Mouse (Mus musculus) right cerebral cortex, adult 18-20 months (tissue): Measurements from ENCODE around the gene Dtx1.

Experiments
- DNase-seq: peaks from one replicate; pipeline ENCODE4 v3.0.0; 2022; ENCODE audit warnings: mixed read lengths

The Dtx1 gene

DNA sequence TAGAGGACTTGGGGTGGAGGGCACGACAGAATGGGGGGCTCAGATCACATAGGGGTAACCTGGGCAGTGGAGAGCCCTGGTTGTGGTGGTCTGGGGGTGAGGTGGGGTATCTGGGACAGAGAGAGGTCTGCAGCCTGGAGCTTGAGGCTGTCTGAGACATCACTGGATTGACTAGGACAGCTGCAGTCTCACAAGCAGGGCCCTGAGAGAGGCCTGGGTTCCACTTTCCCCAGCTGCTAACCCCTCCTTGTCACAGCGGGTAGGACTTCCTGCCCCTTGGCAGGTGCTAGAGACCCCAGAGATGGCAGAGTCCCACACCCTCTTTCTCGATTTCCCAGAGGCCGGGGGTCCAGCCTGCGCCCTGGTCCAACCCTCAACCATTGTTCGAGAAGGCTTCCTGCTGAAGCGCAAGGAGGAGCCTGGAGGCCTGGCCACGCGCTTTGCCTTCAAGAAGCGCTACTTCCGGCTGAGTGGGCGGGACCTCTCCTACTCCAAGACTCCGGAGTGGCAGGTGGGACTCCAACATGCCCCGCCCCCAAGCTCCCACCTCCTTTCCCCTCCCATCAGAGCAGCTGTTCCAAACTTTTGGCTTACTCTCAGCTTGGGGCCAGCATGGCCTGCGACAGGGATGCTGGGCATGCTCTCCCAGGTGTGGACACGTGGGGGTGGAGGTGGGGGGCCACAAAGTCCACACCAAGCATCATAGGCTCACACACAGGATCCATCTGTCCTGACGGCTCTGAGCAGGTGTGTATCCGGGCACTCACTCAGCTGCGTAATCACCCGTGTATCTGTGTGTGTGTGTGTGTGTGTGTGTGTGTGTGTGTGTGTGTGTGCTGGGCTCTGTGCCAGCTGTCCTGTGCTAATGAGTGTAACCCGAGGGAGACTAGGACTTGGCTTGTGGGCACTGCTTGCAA lies 37.2 kb downstream of the Dtx1 start:
- no peak for DNase-seq

DNA sequence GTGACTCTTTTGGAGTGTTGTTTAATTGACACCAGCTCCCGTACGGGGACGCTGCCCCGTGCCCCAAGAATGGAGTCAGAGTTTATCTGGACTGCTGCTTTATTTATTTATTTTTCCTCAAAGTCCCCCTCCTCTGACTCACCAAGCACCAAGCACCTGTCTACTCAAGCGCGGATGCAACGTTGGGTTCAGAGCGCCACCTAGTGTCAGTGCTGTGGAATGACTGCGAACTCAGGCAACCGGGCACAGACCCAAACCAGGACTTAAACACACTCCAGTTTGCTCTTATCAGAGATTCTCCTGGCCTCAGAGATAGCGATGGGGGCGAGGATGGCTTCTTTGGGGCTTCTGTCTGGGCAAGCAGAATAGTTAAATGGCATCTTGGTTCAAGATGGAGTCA lies 38.1 kb downstream of the Dtx1 start:
- peak; percentile 66 for DNase-seq

DNA sequence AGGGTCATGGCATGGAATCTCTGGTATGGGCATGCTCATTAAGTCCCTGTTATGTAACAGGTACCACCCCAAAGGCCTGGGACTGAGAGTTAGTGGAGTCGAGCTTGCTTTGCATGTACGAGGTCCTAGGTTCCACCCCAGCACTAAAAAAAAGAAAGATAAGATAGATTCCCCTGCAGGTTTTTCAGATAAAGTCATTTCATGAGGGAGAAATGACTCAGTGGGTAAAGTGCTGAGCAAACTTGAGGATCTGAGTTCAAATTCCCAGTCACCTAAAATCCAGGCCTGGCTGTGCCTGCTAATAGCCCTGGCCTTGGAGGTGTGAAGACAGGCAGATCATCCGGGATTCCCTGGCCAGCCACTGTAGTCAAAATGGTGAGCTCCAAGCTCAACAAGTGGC lies 39.9 kb downstream of the Dtx1 start:
- no peak for DNase-seq

DNA sequence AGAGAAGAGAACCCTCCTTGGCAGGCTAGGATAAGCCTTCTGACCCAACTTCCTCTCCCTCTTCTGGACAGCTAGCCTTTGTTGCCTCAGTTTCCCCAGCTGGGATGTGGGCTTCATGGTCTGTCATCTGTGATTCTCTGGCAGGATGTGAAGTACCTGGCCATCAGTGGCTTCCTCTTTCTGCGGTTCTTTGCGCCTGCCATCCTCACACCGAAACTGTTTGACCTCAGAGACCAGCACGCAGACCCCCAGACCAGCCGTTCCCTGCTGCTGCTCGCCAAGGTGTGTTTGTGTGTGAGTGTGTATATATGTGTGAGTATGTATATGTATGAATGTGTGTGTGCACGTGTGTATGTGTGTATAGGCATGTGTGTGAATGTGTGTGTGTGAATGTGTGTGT lies 41.6 kb downstream of the Dtx1 start:
- no peak for DNase-seq

DNA sequence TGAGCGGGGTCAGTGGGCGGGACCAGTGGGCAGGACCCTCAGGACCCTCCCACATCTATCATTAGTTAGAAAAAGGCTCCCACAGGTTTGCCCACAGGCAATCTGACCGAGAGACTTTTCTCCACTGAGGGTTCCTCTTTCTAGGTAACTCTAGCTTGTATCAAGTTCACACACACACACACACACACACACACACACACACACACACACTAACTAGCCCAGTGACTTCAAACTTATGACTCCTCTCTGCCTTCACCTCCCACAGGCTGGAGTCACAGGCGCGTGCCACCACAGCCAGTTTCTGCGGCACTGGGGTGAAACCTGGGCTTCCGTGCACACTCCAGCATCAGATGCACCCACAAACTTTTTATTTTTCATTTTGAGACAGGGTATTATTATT lies 43.0 kb downstream of the Dtx1 start:
- no peak for DNase-seq

DNA sequence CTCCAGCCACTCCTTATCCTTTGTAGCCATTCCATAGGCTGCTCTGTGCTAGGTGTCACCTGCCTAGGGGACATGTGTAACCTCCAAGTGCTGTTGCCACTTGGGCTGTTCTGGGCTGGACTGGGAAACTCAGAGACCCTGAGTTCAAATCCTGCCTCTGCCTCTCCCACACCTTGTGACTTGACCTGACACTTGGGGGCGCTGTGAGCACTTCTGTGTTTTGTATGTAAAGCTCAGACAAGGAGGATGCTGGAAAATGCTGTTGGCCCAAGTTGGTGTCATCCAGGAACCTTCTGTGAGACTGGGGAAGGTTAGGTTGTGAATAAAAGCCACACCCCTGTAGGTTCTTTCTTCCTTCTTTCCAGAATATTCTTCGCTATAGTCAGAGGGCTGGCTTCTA lies 46.8 kb downstream of the Dtx1 start:
- no peak for DNase-seq

DNA sequence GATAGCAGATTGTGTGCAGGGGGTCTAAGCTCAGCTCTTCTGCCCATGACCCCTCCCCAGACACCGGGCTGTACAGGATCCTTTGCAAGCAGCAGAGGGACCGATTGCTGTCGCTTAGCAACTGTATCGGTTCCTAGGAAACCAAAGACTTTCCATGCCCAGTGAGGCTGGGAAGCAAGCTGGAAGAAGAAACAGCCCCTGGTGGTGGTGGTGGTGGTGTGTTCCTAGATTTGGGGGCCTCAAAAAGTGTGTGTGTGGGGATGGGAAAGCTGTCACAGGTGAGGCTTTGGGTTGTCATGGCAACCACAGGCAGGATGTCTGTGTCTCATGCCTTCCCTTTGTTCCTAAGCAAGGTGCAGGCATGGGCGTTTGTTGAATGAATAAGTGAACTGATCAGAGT lies 50.9 kb downstream of the Dtx1 start:
- no peak for DNase-seq

DNA sequence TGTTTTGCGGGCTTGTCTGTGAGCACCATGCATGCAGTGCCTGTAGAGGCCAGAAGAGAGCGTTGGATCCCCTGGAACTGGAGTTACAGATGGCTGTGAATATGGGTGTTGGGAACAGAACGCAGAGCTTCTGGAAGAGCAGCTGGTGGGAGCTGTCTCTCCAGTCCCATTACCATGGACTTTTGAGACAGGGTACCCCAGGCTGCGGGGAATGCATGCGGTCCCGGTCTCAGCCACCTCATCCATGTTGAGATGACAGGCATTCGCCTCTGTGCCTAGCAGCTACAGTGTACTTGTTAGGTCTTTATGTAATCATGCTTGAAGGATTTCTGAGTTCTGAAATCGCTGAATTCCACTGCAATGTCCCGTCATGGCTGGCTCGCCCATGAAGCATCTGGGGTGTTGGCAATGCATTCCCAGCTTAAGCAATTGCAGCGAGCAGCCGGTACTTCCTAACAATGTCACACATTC lies 55.4 kb downstream of the Dtx1 start:
- peak; percentile 83 for DNase-seq

DNA sequence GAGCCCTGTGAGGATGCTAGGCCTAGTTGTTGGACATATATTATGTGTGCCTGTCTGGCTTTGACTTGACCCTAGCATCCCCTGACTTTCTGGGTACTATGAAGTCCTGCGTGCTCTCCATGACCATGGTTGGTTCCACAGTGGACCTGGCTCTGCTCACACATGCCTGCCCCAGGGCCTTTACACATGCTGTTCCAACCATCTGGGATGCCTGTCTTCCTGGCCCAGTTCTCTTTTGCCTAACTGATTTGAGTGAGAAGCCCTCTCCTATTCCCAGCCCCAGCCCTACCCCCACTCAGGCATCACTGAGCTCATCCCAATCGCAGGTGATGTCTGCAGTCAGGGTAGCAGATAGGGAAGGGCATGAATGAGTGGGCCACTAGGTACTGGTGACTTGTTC lies 57.9 kb downstream of the Dtx1 start:
- DNase-seq, result no peak

DNA sequence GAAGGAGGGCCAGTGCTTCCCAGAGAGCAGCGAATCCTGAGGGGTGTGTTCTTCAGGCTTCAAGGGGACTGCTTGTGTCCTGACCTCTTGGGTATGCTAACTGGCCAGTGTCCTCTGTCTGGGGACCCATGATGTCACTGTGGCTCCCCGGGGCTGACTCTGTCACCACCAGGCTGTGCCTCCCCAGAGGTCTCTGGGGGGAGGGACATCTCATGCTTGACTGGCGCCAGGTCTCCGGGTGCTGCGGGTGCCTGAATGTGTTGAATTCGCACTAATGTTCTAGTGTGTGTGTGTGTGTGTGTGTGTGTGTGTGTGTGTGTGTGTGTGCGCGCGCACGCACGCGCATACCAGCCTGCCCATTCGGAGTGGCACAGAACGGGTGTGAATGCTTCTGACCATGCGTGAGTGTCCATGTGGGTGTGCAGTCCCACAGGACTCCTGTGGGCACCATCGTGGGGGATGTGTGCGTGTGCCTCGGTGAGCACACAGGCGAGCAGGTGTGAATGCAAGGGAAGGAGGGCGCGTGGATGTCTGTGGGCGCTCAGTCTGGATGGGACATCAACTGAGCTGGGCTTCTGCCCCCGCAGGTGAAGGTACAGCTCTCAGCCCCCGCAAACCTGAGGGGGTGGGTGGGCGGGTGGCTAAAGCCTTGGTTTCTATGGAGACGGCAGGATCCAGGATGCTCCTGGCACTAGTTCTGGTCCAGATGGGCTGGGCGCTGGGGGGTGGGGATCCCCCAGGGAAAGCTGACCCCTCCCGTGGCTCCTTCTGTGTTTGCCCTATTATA lies 58.6 kb downstream of the Dtx1 start:
- DNase-seq, result peak; percentile 48

DNA sequence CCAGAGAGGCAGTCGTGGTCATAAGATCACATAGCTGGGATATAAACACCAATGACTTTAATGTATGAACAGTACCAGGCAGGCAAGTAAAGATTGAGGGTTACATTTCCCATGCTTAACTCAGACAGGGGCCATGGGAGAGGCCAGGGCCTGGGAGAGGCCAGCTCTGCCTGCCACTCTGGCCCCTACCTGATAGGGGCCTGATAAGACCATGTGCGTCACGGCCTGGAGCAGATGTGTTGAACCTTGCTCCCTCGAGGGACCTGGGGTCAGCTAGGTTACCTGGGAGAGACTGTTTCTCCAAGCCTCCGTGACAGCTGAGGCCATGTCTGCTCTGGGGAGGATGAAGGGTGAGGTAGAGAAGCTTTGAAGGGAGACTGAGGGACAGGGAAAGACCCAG lies 60.5 kb downstream of the Dtx1 start:
- DNase-seq, result no peak

DNA sequence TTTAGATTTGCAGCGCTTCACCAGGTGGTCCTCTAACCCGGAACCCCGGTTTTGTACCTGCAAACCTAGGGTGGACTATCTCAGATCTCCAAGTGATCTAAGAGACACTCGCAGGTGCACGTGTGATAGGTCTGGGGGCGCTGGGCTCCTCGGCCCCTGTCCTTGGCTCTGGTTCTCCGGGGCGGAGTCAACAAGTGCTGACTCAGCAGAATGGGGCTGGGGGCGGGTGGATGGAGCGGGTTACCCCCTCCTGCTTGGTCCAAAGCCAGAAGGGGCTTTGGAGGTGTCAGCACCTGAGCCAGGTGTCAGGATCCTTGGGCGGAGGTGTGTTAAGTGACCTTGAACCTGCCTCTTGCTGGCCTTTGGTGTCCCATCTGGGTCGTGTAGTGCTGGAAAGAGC lies 61.8 kb downstream of the Dtx1 start:
- no peak for DNase-seq

DNA sequence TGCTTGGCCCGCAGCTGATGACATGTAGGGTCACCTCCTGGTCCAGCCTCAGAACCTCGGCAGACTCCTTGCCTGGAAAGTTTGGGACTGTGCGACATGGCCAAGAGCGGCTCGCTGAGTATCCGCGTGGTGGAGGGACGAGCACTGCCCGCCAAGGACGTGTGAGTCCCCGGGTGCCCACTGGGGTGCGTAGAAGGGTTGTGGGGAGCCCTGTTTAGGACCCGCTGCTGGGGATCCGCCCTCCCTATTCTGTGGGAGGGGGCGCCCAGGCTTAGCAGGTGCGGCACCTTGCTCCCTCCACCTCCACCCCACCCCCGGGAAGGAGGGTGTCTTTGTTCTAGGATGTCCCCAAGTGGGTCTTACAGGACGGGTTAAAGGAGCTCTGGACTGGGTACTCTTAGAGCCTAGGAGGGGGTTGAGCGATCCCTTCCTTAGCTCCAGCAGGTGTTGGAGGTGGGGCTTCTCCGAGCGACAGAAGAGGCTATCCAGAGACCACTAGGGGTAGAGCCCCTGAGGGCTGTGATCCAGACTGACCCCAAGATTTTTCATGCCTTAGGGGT lies 62.3 kb downstream of the Dtx1 start:
- DNase-seq, result no peak

DNA sequence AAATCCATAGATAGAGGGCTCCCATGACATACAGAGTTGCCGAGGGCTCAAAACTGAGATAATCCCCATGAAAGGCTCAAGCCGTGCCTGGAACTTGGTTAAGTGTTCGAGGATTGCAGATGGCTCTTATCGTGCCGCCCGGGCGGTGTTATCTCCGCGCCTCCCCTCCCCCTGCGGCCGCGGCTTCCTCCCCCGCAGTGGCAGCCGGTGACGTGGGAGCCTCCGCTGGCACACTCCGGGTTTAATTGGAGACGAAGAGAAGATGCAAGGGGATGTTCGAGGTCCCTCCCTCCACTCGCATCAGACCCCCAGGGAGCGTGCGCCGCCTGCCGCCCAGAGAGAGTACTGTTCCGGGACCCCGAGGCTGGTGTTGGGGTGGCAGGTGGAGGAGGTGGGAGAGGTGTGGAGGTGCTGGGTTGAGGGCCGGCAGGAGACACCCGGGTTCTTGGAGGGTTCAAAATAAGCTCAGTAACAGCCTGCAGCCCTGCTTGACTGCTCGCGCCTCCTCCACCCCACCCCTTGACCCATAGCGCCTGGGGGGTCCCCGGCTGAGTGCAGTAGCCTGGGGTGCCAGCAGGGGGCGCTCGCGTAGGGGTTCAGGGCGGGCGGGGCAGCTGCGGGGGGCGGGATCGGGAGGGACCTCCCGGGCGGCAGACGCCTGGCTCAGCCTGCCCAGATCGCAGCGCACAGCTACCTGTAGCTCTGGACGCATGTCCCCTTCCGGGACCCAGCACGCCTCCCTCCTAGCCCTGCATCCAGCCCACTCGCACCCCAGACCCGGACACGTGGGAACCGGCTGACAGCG lies 63.0 kb downstream of the Dtx1 start, which contains the start of gene Rasal1:
TSS of gene Rasal1 (plus strand) at position 244 of the 805 bp plus-strand sequence.
- DNase-seq, result peak; percentile 82

DNA sequence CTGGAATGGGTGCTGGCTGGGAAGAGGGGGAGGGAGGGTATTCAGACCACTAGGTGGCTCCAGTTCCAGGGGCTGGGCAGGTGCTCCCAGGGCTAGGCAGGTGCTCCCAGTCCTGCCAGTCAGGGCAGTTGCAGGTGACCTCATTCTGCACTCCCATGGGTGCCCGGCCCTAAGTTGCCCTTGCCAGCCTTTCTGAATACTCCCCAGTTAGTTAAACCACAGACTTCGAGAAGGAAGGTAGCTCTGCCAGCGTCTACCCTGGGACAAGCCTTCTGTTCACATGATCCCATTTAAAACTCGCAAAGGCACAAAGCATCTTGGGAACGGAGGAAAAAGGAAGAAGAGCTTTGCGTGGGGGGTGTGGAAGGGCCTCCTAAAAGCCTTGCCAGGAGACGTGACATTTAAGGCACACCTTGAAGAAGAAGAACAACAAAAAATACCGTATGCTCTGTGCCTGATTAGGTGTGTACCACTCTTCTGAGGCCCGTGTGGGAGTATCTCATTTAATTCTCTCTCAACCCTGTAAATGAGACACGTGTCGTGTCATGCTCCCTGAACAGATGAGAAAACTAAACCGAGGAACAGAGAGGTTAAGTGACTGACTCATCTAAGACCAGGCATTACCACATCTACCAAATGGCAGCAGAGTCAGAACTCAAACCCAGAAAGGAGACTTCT lies 63.8 kb downstream of the Dtx1 start:
- peak; percentile 54 for DNase-seq

DNA sequence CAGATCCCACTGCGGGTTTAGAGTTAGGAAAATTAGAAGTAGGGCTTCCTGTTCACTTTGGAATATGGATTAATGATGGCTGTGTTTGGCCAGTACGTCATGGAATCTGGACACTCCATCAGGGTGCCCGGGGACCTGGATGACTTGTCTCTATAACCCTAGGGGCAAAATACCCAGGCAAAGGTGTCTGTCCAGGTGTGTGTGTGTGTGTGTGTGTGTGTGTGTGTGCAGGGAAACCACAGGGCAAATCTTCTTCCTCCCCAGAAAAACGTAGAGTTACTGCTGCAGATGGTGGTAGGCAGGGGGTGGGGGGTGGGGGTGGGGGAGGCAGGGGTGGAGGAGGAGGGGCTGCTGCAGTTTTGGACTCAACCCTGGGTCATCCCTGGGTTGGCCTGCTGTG lies 64.4 kb downstream of the Dtx1 start:
- DNase-seq, result no peak

DNA sequence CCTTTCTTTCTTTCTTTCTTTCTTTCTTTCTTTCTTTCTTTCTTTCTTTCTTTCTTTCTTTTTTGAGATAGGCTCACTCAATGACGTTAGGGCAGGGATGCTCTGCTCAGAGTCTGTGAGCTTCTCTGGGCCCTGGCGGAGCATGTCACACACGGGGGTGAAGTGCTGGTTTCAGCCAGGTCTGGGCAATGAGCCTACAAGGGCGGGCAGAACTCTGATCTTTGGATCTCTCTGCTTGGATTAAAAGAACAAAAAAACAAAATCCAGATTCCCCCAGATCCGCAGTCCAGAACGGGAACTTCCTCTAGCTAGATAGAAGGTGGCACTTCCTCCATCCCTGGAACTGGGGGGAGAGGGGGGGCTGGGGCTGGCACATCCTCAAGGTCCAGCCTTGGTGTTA lies 65.9 kb downstream of the Dtx1 start:
- no peak for DNase-seq

DNA sequence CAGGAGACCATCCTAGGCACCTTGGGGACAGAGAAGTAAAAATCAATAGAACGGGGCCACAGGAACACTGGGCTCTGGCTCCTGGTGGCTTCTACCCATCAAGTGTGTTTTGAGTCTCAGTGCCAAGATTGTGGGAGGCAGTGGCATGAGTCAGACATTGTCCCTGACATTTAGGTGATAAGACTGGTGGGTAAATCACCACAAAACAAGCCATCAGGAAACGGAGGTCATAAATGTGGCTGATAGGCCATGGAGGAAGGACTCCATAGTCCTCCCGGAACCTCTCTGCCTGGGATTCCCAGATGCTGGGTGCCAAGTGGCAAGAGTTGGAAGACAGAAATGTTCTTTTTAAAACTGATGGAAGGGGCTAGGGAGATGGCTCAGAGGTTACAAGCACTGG lies 67.5 kb downstream of the Dtx1 start:
- DNase-seq, result no peak

DNA sequence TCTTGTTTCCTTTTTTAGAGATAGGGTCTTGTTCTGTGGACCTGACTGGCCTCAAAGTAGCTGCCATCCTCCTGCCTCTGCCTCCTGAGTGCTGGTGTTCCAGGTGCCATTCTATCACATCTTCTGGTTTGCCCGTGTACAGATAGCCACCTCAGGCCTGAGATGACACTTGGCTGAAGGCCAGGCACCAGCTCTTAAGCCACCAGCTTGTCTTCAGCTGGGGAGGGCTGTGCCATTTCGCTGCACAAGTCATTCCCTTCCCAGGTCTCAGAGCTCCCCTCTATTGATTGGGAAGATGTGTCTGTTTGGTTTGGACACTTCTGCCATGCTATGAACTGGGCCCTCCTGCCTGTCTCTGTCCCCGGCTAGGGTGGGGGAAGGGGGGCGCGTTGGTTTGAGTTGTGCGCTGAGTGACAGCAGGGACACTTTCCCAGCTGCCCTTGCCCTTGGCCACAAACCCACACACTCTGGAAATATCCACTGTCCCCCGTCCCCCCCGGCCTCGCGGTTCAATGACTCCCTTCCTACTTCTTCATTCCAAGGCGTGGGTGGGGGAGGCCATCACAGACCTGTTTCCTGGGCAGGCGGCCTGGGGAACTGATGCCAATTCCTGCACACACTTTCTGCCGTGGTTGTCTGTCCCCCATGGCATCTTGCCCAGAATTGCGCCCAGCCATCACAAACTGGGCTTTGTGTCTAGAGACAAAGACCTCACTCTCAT lies 68.2 kb downstream of the Dtx1 start:
- no peak for DNase-seq

DNA sequence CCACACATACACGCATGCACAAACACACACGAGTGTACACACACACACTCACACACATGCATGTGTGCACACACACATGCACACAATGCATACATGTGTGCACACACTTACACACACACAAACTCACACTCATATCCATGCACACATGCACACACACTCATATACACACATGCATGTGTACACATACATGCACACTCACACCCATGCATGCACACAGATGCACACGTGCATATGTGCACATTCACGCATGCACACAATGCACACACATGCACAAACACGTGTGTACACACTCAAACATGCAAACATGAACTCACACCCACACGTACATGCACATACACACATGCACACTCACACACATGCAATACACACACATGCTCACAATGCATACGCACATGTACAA lies 71.6 kb downstream of the Dtx1 start:
- DNase-seq, result no peak

DNA sequence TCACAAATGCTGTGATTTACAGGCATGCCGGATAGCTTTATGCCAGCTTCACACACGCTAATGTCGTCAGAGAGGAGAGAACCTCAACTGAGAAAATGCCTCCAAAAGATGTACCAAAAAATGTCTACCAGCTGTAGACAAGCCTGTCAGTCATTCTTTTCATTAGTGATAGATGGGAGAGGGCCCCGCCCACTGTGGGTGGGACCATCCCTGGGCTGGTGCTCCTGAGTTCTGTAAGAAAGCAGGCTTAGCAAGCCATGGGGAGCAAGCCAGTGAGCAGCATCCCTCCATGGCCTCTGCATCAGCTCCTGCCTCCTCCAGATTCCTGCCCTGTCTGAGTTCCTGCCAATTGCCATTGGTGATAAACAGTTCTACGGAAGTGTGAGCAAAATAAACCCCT lies 76.1 kb downstream of the Dtx1 start:
- no peak for DNase-seq

DNA sequence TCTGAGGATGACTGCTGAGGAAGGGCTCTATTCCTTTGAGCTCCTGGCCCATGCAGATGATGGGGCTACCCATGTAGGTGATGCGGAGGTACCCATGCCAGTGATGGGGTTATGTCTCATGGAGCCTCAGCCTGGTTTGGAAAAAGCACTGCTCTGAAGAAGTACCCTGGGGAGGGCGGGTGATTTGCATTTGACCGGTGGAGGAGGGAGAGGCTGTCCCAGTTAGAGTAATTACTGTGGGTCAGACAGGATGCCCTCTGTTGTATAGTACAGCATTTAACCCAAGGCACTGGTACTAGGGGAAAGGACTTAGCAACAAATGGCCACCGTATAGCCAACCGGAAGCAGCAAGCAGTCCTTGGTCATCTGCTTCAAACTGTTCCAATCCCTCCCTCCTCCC lies 76.9 kb downstream of the Dtx1 start:
- DNase-seq, result no peak
